Mouse (Mus musculus): ENCODE data around the gene Cacng5.

Gene Cacng5

DNA sequence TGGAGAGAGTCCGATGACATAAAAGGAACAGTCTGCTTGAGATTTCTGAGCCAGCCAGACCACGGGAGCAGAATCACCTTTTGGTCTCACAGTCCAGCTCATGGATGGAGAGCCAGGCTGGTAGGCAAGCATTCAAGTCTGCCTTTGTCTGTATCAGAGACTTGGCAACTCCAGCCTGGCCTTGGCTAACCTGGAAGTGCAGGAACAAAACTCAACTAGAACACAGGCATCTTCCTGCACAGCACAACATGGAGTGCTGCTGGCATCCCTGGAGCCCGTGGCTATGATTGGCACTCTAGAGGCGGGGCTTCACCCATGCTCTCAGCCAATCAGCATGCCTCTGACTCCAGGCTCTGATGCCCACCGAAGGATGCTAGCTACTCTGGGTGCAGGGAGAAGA is 38.0 kb downstream of the Cacng5 start:
- DNase-seq (ENCODE audit: low spot score in 2 of 2), result no peak

DNA sequence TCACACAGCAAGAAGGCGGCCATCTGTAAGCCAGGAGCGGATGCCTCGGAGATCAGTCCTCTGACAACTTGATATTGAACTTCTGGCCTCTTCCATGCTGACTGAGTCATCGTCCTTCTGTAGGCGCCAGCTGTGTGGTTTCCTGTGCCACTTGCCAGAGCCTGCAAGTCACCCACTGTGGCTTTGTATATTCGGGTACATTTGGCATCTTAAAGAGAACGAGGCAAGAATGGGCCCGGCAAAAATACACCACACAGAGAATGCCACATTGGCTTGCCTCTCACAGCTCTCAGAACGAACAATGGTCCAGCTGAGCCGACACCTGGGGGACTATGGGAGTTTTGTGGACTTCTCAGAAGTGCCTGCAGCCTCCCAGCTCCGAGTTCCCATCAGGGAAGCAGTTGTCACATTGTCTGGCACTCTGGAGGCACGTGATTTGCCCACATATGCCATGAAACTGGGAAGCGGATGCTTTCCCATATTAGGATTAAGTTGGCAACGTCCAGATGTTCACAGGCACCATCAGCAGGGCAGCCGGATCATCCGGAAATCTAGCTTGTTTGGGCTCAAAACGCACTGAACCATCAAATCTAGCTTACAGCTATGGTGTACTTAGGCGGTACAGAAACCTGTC is 38.9 kb downstream of the Cacng5 start:
- peak in 1 of 2 experiments; percentile 25 for DNase-seq (ENCODE audit: low spot score in 2 of 2)

- DNase-seq (ENCODE audit: low spot score in 2 of 2), result no peak
Measured at GRCm38 (mm10) chr11:107872743-107873142, 42.1 kb downstream of the Cacng5 start.

GRCm38 (mm10) chr11:107867509-107867908 is 47.3 kb downstream of the Cacng5 start:
- peak; percentile 50 to 79 for DNase-seq (ENCODE audit: low spot score in 2 of 2)

GRCm38 (mm10) chr11:107865128-107865527 is 49.7 kb downstream of the Cacng5 start:
- peak; percentile 63 to 72 for DNase-seq (ENCODE audit: low spot score in 2 of 2)

GRCm38 (mm10) chr11:107864024-107864423 is 50.8 kb downstream of the Cacng5 start:
- DNase-seq (ENCODE audit: low spot score in 2 of 2), result peak; percentile 57 to 62

DNA sequence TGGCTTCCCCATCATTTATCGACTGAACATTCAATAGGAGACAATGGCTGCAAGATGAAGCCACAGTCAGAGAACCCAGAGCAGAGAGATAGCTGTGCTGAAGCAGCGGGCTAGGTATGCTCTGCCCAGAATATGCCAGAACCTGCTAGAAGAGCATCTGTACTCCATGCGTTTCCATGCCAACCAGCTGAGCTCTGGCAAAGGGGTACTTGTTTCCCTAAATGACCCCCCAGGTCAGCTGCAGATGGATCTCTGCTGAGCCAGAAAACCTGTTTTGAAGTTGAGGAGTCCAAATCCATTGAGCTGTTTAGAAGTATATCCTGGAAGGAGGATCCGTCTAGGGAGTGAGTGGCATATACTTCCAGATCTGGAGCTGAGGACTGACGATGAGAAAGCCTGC is 53.1 kb downstream of the Cacng5 start:
- no peak for DNase-seq (ENCODE audit: low spot score in 2 of 2)

DNA sequence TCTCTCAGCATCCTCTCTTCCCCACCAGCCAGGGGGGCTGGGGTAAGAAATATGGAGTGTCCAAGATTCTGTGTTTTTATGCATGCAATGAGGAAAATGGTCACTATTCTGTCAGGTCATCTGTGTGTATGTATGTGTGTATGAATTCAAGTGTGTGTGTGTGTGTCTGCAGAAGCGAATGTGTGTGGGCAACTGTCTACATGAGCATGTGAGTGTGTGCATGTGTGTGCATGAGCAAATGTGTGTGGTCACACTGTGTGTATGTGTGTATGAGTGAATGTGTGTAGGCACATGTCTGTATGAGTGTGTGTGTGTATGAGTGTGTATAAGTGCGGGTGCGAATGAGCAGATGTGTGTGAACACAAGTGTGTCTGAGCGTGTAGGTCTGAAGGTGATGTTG is 55.0 kb downstream of the Cacng5 start:
- DNase-seq (ENCODE audit: low spot score in 2 of 2), result no peak

GRCm38 (mm10) chr11:107859288-107859687 is 55.6 kb downstream of the Cacng5 start:
- peak in 1 of 2 experiments; percentile 43 for DNase-seq (ENCODE audit: low spot score in 2 of 2)

DNA sequence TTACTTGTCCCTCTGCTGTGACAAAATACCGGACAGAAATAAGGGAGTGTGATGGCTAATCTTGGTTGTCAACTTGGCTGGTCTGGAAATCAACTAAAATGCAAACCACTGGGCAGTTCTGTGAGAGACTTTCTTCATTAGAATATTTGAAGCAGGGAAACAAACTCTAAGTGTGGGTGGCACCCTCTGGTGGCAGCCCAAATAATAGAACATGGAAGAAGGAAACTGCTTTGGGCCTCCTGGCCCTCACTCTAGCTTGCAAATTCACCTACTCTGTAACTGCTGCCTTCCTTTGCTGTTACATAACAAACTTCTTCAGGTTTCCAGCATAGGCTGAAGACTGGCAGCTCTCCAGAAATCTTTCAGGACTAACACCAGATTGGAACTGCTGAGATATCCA is 61.8 kb downstream of the Cacng5 start:
- DNase-seq (ENCODE audit: low spot score in 2 of 2), result peak; percentile 44

GRCm38 (mm10) chr11:107849621-107850020 is 65.2 kb downstream of the Cacng5 start:
- DNase-seq (ENCODE audit: low spot score in 2 of 2), result no peak

- no peak for DNase-seq (ENCODE audit: low spot score in 2 of 2)
Measured at GRCm38 (mm10) chr11:107844175-107844574, 70.7 kb downstream of the Cacng5 start.

DNA sequence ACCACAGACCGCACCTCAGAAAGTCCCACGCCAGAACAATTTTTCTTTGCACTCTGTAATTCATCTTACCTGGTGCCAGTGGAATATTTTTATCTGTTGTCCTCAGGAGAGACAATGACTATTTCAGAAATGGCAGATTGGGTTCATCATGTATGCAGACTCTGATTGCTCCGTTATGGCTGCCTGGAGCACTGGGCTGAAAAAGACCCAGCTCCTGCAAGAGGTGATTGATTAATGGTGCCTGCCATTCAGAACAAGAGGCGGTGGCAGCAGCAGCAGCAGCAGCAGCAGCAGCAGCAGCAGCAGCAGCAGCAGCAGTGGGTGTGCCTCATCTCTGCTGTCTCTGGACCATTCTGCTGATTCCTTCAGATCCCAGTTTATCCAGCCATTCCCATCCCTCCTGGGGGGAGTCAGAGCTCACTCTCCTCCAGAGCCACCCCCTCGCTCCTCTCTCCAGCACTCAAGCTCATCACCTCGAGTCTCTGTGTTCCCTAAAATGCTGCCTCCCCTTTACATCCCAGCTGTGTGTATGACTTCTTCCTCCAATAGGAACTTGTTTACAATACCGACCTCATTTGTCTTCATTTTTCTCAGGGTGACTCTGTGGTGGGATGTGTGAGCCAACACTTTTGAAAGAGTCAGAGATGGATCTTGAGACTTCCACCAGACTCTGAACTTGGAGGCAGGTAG is 81.4 kb downstream of the Cacng5 start:
- DNase-seq (ENCODE audit: low spot score in 2 of 2), result no peak
